Mouse (Mus musculus) embryonic facial prominence, embryonic 11.5 days (tissue): Measurements from ENCODE around the gene Fgfr2. TPM values are rescaled to one million over a fixed set of nuclear protein-coding genes. Genes with fewer than 3 reads are reported as not detected.

Experiments
- ATAC-seq: fragments of 200-750 bp; cut with Nextera tagmentation; replicated peaks from 2 replicates; pipeline ENCODE4 v1.8.0; 2017; ENCODE audit warnings: low read depth; ENCODE audit not compliant: insufficient number of reproducible peaks, low FRiP score, low TSS enrichment
- DNase-seq: peaks from one replicate; pipeline ENCODE4 v3.0.0-alpha.2; 2015; ENCODE audit warnings: low spot score
- H3K27ac ChIP-seq: fragments of 300-500 bp; sonication (generic); replicated peaks from 2 replicates; pipeline ENCODE4 v1.5.1; 2014; ENCODE audit warnings: mild to moderate bottlenecking, low read depth, low read length, control low read depth
- H3K27me3 ChIP-seq: fragments of 300-500 bp; sonication (generic); 2 replicates; pipeline ENCODE4 v1.6.1; 2014; ENCODE audit warnings: mild to moderate bottlenecking, low read length, moderate library complexity, mixed read lengths; ENCODE audit not compliant: control insufficient read depth, insufficient read depth
- H3K36me3 ChIP-seq: fragments of 300-500 bp; sonication (generic); replicated peaks from 2 replicates; pipeline ENCODE4 v1.6.1; 2014; ENCODE audit warnings: low read depth, mild to moderate bottlenecking, low read length, moderate library complexity, mixed read lengths; ENCODE audit not compliant: control insufficient read depth, insufficient read depth
- H3K4me1 ChIP-seq: fragments of 300-500 bp; sonication (generic); 2 replicates; pipeline ENCODE4 v1.6.1; 2014; ENCODE audit warnings: low read length, mixed read lengths; ENCODE audit not compliant: control insufficient read depth, insufficient read depth
- H3K4me2 ChIP-seq: fragments of 300-500 bp; sonication (generic); 2 replicates; pipeline ENCODE4 v1.6.1; 2014; ENCODE audit warnings: low read depth, mild to moderate bottlenecking, control low read depth, low read length, moderate library complexity
- H3K4me3 ChIP-seq: fragments of 300-500 bp; sonication (generic); 2 replicates; pipeline ENCODE4 v1.5.1; 2014; ENCODE audit warnings: low read depth, low read length, control low read depth
- H3K9ac ChIP-seq: fragments of 300-500 bp; sonication (generic); replicated peaks from 2 replicates; pipeline ENCODE4 v1.6.1; 2014; ENCODE audit warnings: mild to moderate bottlenecking, control low read depth, low read length
- H3K9me3 ChIP-seq: fragments of 300-500 bp; sonication (generic); replicated peaks from 2 replicates; pipeline ENCODE4 v1.6.1; 2016; ENCODE audit warnings: mild to moderate bottlenecking, low read length, inconsistent platforms, mixed read lengths; ENCODE audit not compliant: control insufficient read depth
- WGBS: fragments of 180-500 bp; shearing (Covaris S2); extraction: QIAGEN DNeasy Blood & Tissue Kit; methylation state at CpG from one replicate; pipeline ENCODE4 v1.1.7; 2014; 5-methylcytosine and 5-hydroxymethylcytosine counted together
- polyA plus RNA-seq: library from polyadenylated mRNA; unstranded; fragments of >200 nt; fragmentation: Nextera tagmentation; extraction: Ambion mirVana; gene quantifications from 2 replicates; pipeline ENCODE4 v1.2.1, GENCODE M21; 2014

Fgfr2 gene
- polyA plus RNA-seq, 1 experiment from 2014 or later, result 75.6 TPM

DNA sequence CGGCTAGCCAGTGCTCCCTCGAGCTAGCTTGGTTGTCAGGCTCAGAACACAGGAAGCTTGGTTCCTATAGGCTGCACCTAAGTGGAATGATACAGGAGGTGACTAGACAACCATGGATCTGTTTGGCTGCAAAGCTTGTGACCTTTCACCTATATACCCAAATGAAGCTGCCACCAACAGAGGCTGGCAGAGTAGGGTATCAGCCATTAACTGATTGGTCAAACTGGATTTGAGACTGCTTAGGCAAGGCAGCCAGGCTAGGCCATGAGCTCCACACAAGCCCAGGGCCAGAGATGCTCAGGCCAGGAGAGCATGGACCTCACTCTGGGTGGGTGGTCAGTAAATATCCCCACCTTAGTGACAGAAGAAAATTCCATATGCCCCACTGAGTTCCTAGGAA lies 840.6 kb downstream of the Fgfr2 start:
- ATAC-seq (no peak), DNase-seq (no peak)
- no peaks in the 10 kb centered on the region; the same call in 1 of the 2 replicates for H3K4me1 ChIP-seq
- no peaks in the 10 kb centered on the region for H3K9me3 ChIP-seq
- WGBS, result 86% methylated on average over 2 of the region's 2 CpGs
- no peaks in the 10 kb centered on the region for H3K27me3 ChIP-seq
- H3K9ac ChIP-seq, result no peak overlapping the region
- H3K27ac ChIP-seq, result no peak overlapping the region
- H3K4me3 ChIP-seq, result no peak overlapping the region
- no peak overlapping the region for H3K4me2 ChIP-seq
- H3K36me3 ChIP-seq, result no peaks in the 10 kb centered on the region

DNA sequence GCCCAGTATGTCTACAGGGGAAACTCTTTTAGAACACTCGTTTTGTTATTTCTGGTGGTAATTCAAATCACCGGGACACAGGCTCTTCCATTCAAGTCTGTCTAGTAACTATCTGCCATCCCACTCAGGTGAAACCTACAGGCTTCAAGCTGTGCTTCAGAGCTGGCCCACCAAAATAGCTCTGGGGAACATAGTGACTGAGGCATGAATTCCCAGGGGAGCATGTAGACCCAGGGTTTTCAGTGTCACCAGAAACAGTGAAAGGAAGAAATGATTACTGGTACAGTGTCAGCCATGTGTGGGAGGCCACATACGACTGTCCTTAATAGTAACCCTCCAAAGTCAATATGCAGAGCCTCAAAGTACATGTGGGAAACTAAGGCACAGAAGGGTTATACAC lies 841.0 kb downstream of the Fgfr2 start:
- H3K9ac ChIP-seq, result no peak overlapping the region
- no peak overlapping the region for H3K4me3 ChIP-seq
- no peak overlapping the region for H3K27ac ChIP-seq
- 87% methylated on average over 3 of the region's 3 CpGs for WGBS
- H3K4me1 ChIP-seq, result no peaks in the 10 kb centered on the region; the same call in 1 of the 2 replicates
- H3K9me3 ChIP-seq, result no peaks in the 10 kb centered on the region
- H3K27me3 ChIP-seq, result no peaks in the 10 kb centered on the region
- no peak overlapping the region for H3K4me2 ChIP-seq
- ATAC-seq, result no peak
- DNase-seq, result no peak
- no peaks in the 10 kb centered on the region for H3K36me3 ChIP-seq

GRCm38 (mm10) chr7:132281753-132282152 lies 841.4 kb downstream of the Fgfr2 start:
- Histone ChIP-seq H3K27ac (no peak overlapping the region), H3K4me3 (no peak overlapping the region), H3K9ac (no peak overlapping the region), H3K27me3 (no peaks in the 10 kb centered on the region), H3K4me2 (no peak overlapping the region), H3K4me1 (no peaks in the 10 kb centered on the region; the same call in 1 of the 2 replicates), H3K36me3 (no peaks in the 10 kb centered on the region), H3K9me3 (no peaks in the 10 kb centered on the region)
- 89% methylated on average over 4 of the region's 4 CpGs for WGBS
- DNase-seq (no peak), ATAC-seq (no peak)

DNA sequence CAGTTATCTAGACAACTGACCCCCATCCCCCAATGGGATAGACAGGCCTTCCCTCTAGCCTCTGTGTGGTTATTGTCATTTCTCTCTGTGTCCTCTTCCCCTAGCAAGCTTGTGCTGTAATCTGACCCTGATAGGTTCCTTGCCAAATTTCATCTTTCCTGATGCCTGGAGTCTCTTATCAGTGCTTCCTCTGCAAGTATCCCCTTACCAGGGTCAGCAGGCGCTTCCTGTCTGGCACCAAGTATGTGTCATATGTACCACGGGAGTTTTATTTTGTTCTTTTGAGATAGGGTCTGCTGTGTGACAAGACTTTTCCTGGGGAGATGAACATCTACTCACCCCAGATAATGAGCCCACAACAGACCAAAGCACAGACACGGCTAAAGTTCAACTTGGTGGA lies 844.5 kb downstream of the Fgfr2 start:
- Histone ChIP-seq H3K36me3 (no peaks in the 10 kb centered on the region), H3K27ac (no peak overlapping the region), H3K4me1 (no peaks in the 10 kb centered on the region), H3K4me2 (no peak overlapping the region), H3K4me3 (no peak overlapping the region), H3K9me3 (no peaks in the 10 kb centered on the region), H3K27me3 (no peaks in the 10 kb centered on the region), H3K9ac (no peak overlapping the region)
- 65% methylated on average over 3 of the region's 3 CpGs for WGBS
- no peak for DNase-seq
- ATAC-seq, result no peak

DNA sequence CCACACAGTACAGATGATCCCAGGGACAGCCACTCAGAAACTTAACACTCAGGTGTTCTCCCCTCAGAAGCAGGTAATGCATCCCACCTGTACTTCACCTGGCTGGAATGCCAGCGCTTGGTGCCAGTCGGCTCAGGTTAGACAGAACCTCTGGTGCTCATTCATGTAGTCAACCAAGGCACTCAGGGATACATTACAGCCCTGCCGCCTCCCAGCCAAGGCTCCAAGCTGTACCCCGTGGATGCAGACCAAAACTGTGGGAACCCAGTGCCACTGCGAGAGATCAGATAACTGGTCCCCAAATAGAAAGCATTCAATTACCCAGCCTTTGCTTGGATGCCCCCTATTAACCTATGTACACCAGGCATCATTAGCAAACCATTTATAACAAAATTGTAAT lies 846.9 kb downstream of the Fgfr2 start:
- Histone ChIP-seq H3K9me3 (no peaks in the 10 kb centered on the region), H3K36me3 (no peaks in the 10 kb centered on the region), H3K4me1 (no peaks in the 10 kb centered on the region), H3K27me3 (no peaks in the 10 kb centered on the region), H3K4me3 (no peak overlapping the region), H3K4me2 (no peak overlapping the region), H3K27ac (no peak overlapping the region), H3K9ac (no peak overlapping the region)
- DNase-seq, result no peak
- no peak for ATAC-seq
- 83% methylated on average over 5 of the region's 5 CpGs for WGBS

DNA sequence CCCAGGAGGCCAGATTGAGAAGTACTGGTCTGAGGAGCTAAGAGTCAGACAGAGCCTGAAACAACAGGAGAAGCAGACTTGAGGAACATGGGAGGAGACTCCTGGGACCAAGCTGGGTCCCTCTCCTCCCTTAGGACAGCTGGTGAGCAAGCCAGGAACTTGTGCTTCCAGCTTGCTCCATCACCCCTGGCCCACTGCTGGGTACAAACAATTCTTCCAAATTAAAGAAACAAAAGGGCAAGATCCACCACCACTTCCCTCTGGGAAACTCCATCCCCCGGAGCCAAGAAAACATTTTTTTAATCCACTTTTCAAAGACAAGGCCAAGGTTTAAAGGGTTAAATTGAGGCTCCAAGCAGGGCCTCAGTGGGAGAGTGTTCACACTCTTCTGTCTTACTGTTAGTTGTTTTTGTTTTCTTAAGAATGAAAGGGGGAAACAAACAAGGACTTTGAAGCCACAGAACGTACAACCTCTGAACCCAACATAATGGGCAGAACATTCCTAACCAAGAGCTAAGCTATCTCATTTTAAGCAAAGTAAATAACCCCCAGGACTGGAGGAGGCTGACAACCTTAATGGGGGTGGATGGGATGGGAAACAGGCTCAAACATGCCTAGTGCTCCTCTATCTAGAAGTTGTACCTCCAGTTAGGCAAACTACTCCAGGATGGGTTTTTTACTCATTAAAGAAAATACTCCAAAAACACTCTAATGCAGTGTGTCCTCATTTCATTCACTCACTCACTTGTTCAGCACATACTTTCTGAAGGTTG lies 849.2 kb downstream of the Fgfr2 start:
- H3K36me3 ChIP-seq, result no peaks in the 10 kb centered on the region
- WGBS, result 52% methylated on average over 2 of the region's 2 CpGs
- ATAC-seq, result no peak
- H3K4me3 ChIP-seq, result no peak overlapping the region
- H3K27me3 ChIP-seq, result no peaks in the 10 kb centered on the region
- H3K4me2 ChIP-seq, result no peak overlapping the region
- no peak overlapping the region for H3K27ac ChIP-seq
- no peaks in the 10 kb centered on the region for H3K9me3 ChIP-seq
- H3K4me1 ChIP-seq, result no peaks in the 10 kb centered on the region
- no peak overlapping the region for H3K9ac ChIP-seq
- DNase-seq, result no peak

GRCm38 (mm10) chr7:132272984-132273383 lies 850.2 kb downstream of the Fgfr2 start:
- no peak for ATAC-seq

GRCm38 (mm10) chr7:132270364-132270763 lies 852.8 kb downstream of the Fgfr2 start:
- no peak overlapping the region for H3K4me2 ChIP-seq
- no peak overlapping the region for H3K9ac ChIP-seq
- no peaks in the 10 kb centered on the region; the same call in 1 of the 2 replicates for H3K36me3 ChIP-seq
- H3K9me3 ChIP-seq, result no peaks in the 10 kb centered on the region
- no peak overlapping the region for H3K4me3 ChIP-seq
- H3K4me1 ChIP-seq, result no peaks in the 10 kb centered on the region
- DNase-seq, result no peak
- no peak overlapping the region for H3K27ac ChIP-seq
- no peaks in the 10 kb centered on the region for H3K27me3 ChIP-seq
- no peak for ATAC-seq
- 84% methylated on average over 8 of the region's 8 CpGs for WGBS

More at GRCm38 (mm10) chr7:132272984-132273383, 850.2 kb downstream of the Fgfr2 start:
- Histone ChIP-seq H3K36me3 (no peaks in the 10 kb centered on the region), H3K9ac (no peak overlapping the region), H3K4me1 (no peaks in the 10 kb centered on the region), H3K4me2 (no peak overlapping the region), H3K27ac (no peak overlapping the region), H3K4me3 (no peak overlapping the region), H3K27me3 (no peaks in the 10 kb centered on the region), H3K9me3 (no peaks in the 10 kb centered on the region)
- no peak for DNase-seq
- WGBS, result 95% methylated on average over 5 of the region's 5 CpGs
